Mouse (Mus musculus) thymus, postnatal 14 days (tissue): Measurements from ENCODE around the gene Foxo3.

Source experiments
- DNase-seq: peaks from one replicate; pipeline ENCODE4 v3.0.0; 2021

The Foxo3 gene

GRCm38 (mm10) chr10:42276507-42277345, at the start of gene Foxo3:
TSS of gene Foxo3 (minus strand) at chr10:42276755.
- DNase-seq, result peak; percentile 92

GRCm38 (mm10) chr10:42325305-42325704, 48.8 kb upstream of the Foxo3 start:
- no peak for DNase-seq

- DNase-seq, result no peak
Measured at GRCm38 (mm10) chr10:42323978-42324377, 47.4 kb upstream of the Foxo3 start.

DNA sequence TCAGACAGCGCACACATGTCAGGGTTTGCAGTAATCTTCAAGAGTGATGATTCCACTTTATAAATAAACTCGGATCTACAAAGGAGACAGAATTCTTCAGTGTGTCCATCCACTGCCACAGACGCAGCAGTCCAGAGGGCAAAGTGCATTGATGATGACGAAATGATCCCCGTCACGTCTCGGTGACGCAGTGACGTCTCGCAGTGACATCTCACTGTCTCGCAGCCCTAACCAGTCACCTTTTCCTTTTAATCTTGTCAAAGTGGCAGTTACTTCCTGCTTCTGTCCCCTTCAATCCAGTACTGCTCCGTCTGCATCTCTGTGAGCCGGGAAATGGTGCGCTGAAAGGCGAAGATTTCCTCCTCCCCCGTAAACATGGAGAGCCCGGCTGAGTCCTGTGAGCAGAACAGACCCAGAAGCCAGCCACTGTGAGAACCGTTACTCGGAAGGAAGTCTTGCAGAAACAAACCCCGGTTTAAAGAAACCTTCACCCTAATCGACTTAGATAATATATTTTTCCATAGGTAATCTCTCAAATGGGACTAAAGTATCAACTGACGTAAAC, 36.7 kb upstream of the Foxo3 start:
- no peak for DNase-seq

DNA sequence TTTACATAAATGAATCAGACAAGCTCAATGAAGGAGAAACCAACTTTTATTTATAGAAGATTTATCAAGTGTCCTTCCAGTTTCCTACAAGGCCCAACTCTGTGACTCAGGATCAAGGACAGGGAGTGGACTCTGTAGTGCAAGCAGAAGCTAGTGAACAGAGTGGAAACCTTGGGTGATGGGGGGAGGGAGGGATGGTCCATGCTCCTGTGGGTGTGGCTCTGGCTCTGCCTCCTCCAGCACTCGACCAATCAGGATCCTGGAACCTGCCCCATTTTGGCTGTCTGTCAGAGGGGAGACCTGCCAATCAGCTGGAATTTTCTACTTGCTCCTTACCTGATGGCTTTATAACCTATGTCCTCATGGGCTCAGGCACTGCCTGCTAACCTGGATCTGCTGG, 36.0 kb upstream of the Foxo3 start:
- DNase-seq, result no peak

- DNase-seq, result no peak
Measured at GRCm38 (mm10) chr10:42308687-42308987, 32.1 kb upstream of the Foxo3 start.

GRCm38 (mm10) chr10:42307980-42308686, 31.6 kb upstream of the Foxo3 start:
- DNase-seq, result peak; percentile 78

- no peak for DNase-seq
Measured at GRCm38 (mm10) chr10:42306422-42306821, 29.9 kb upstream of the Foxo3 start.

GRCm38 (mm10) chr10:42300805-42301204, 24.2 kb upstream of the Foxo3 start:
- DNase-seq, result no peak

- peak; percentile 24 for DNase-seq
Measured at GRCm38 (mm10) chr10:42299967-42300366, 23.4 kb upstream of the Foxo3 start.

- no peak for DNase-seq
Measured at GRCm38 (mm10) chr10:42299426-42299825, 22.9 kb upstream of the Foxo3 start.

DNA sequence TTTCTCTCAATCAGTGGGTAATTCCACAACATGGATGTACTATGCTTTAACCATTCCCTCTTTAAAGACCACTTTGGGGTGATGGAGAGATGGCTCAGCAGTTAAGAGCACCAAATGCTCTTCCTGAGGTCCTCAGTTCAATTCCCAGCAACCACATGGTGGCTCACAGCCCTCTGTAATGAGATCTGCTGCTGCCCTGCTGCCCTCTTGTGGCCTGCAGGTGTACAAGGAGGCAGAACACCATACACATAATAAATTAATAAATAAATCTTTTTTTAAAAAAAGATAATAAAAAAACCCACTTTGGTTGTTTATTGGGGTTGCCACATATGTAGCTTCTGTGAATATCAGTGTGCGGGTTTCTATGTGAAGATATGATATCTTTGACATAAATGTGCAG, 21.4 kb upstream of the Foxo3 start:
- DNase-seq, result no peak

GRCm38 (mm10) chr10:42297109-42297508, 20.6 kb upstream of the Foxo3 start:
- DNase-seq, result no peak

- no peak for DNase-seq
Measured at GRCm38 (mm10) chr10:42296559-42296958, 20.0 kb upstream of the Foxo3 start.

- DNase-seq, result peak; percentile 34
Measured at GRCm38 (mm10) chr10:42295028-42295427, 18.5 kb upstream of the Foxo3 start.

- DNase-seq, result no peak
Measured at GRCm38 (mm10) chr10:42294392-42294791, 17.8 kb upstream of the Foxo3 start.

- DNase-seq, result no peak
Measured at GRCm38 (mm10) chr10:42293877-42294276, 17.3 kb upstream of the Foxo3 start.

- peak; percentile 87 for DNase-seq
Measured at GRCm38 (mm10) chr10:42291360-42291759, 14.8 kb upstream of the Foxo3 start.

DNA sequence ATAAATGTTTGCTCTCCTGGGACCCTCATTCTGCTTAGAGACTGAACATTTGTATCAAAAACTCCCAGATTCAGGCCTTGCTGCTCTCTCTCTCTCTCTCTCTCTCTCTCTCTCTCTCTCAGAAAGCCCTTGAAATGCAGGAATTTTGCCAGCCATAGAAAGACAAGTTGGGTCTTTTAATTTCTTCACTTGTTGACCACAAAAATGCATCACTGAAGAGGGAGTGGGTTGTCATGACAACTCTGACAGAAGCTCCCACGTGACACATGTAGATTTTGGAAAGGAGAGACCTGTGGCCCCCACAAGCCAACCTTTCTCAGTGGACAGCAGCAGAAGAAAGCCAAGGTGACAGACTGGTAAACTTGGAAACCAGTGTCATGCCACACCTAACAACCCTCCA, 11.1 kb upstream of the Foxo3 start:
- DNase-seq, result no peak

DNA sequence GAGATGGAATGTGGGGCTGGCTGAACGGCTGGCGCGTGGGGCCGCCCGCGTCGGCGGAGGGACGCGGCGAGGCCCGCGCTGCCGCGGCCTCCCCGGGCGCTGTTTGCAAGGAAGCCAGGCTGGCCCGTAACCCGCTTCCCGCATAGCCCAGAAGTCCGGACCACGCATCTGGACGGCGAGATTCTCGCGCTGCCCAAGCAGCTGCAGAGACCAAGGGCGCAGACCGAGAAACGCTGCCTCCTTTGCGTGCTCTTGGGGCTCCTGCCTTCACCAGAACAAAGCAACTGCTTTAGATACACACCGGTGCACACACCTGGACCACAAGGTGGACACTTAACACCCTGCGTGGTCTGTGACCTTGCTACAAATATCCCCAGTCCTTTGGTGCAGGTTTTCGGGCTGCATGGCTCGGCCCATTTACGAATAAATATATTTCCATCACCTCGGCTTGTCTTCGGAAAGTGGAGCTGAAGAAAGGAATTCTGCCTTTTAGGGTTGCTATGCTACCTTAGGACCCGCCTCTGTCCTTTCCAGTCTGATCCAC, 1.8 kb upstream of the Foxo3 start:
- DNase-seq, result no peak

DNA sequence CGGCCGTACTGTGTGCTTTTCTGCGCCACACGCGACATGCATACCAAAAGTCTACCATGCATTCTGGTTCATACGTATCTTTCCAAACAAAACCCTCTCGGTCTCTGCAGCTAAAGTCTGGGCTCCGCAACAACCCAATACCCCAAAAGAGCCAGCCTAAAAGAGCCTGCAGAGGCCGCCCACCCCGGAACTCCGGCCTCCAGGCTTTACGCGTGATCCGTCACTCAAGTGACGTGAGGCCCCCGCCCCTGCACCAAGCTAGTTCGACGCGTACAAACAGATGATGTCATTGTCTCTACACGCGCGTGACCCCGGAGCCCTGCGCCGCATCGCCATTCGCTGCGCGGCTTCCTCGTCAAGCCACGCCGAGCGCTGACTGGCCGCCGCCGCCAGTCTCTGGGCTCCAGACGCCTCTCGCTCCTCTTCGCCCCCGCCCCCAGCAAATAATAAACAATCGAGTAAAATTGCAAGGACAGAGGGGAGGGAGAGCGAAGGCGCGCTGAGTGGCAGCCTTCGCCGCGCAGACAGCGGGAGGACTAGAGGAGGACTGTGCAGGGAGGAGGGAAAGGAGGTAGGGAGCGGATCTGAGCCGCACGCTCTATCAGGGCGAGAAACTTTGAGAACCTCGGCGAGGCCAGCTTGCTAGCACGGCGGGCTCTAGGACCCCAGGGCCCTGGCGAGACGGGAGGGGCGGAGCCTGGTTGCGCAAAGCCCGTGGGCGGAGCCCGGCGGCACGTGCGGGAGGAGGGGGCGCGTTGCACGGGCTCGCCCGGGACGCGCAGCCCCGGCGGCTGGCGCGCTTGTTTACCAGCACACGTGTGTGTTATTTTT, 1.1 kb upstream of the Foxo3 start:
- DNase-seq, result peak; percentile 98

DNA sequence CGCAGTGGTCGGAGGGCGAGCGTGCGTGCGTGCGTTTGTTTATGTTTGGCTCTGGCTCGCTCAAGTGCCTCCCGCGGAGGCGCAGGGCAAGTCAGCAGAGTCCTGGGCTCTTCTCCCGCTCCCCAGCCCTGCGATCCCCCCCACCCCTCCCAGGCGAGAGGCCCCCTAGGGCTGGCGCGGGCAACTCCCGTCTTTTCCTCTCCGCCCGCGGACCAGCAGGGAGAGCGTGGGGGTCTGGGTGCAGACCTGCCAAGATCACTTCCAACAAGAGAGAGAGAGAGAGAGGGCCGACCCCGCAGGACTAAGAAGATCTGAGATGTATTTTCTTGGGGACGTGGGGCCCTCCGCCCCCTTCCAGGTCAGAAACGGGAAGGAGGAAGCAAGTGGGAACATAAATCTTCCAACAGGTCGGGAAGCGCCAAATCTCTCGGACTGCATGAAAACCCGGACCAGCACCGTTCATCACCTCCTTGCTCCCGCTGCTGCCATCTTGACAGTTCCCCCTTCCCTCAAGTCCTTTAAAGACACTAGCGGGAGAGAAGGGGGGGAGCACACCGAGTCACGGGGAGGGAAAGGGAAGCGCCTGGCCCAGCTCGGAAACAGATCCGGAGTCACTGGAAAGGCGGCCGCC, 569 bp downstream of the Foxo3 start:
- DNase-seq, result peak; percentile 52
